Mouse (Mus musculus) stomach, embryonic 14.5 days (tissue): Measurements from ENCODE around the gene Ccr7. TPM values are rescaled to one million over a fixed set of nuclear protein-coding genes. Genes with fewer than 3 reads are reported as not detected.
A peak's percentile ranks its signal among the peaks of the same experiment; 100 is the strongest.

Experiments used
- ATAC-seq: fragments of 200-750 bp; cut with Nextera tagmentation; 2 replicates; pipeline ENCODE4 v1.8.0; 2017; ENCODE audit warnings: low read depth, moderate TSS enrichment; ENCODE audit not compliant: insufficient number of reproducible peaks, insufficient read depth, low FRiP score
- H3K27ac ChIP-seq: fragments of 300-500 bp; sonication (generic); 2 replicates; pipeline ENCODE4 v1.5.1; 2014; ENCODE audit warnings: mild to moderate bottlenecking, low read length, moderate library complexity, mixed read lengths
- H3K27me3 ChIP-seq: fragments of 300-500 bp; sonication (generic); 2 replicates; pipeline ENCODE4 v1.6.1; 2014; ENCODE audit warnings: low read length, control low read depth, mixed read lengths; ENCODE audit not compliant: control insufficient read depth, insufficient read depth
- H3K36me3 ChIP-seq: fragments of 300-500 bp; sonication (generic); 2 replicates; pipeline ENCODE4 v1.6.1; 2014; ENCODE audit warnings: mild to moderate bottlenecking, control low read depth, low read length, moderate library complexity, mixed read lengths; ENCODE audit not compliant: control insufficient read depth, insufficient read depth
- H3K4me1 ChIP-seq: fragments of 300-500 bp; sonication (generic); 2 replicates; pipeline ENCODE4 v1.6.1; 2014; ENCODE audit warnings: low read length, control low read depth, mixed read lengths; ENCODE audit not compliant: control insufficient read depth, insufficient read depth
- H3K4me2 ChIP-seq: fragments of 300-500 bp; sonication (generic); replicated peaks from 2 replicates; pipeline ENCODE4 v1.6.1; 2014; ENCODE audit warnings: low read depth, low read length, control low read depth
- H3K4me3 ChIP-seq: fragments of 300-500 bp; sonication (generic); 2 replicates; pipeline ENCODE4 v1.5.1; 2014; ENCODE audit warnings: low read depth, low read length, control low read depth
- H3K9ac ChIP-seq: fragments of 300-500 bp; sonication (generic); replicated peaks from 2 replicates; pipeline ENCODE4 v1.6.1; 2014; ENCODE audit warnings: low read depth, mild to moderate bottlenecking, control low read depth, low read length, moderate library complexity, mixed read lengths
- H3K9me3 ChIP-seq: fragments of 300-500 bp; sonication (generic); 2 replicates; pipeline ENCODE4 v1.6.1; 2016; ENCODE audit warnings: low read depth, low read length, control low read depth; ENCODE audit not compliant: control insufficient read depth
- whole genome bisulfite sequencing: fragments of 180-500 bp; shearing (Covaris S2); extraction: QIAGEN DNeasy Blood & Tissue Kit; methylation state at CpG from one replicate; pipeline ENCODE4 v1.1.7; 2014; 5-methylcytosine and 5-hydroxymethylcytosine counted together
- polyA plus RNA-seq: library from polyadenylated mRNA; unstranded; fragments of >200 nt; fragmentation: Nextera tagmentation; extraction: Ambion mirVana; gene quantifications from 2 replicates; pipeline ENCODE4 v1.2.1, GENCODE M21; 2014

Ccr7 gene
- polyA plus RNA-seq, 1 experiment from 2014 or later = 0.52 TPM

DNA sequence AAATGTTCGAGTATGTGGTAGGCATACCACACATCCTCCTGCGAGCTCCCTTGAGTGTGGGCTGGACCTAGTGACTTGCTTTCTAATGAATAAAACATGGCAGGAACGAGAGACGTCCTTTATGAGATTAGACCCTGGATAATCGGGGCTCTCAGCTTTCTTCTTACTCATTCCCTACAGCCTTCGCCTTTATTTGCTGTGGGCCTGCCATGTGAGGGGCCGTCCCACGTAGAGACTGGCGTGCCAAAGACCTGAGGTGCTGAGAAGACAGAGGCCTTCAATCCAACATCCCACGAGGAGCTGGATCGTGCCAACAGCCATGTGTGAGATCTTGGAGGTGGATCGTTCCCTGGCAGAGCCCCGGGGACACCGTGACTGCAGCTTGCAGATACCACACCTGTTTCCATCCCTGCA, 33.7 kb downstream of the Ccr7 start:
- ATAC-seq = no peak
- no peak overlapping the region for H3K4me3 ChIP-seq
- WGBS = 74% methylated on average over 14 of the region's 14 CpGs
- H3K4me2 ChIP-seq = no peak overlapping the region
- H3K27ac ChIP-seq = no peak overlapping the region
- no peak overlapping the region for H3K9ac ChIP-seq
- H3K36me3 ChIP-seq = no peaks in the 10 kb centered on the region
- peaks cover 6% of the 10 kb centered on the region; the same call in 1 of the 2 replicates for H3K4me1 ChIP-seq
- H3K9me3 ChIP-seq = no peaks in the 10 kb centered on the region
- no peaks in the 10 kb centered on the region for H3K27me3 ChIP-seq

DNA sequence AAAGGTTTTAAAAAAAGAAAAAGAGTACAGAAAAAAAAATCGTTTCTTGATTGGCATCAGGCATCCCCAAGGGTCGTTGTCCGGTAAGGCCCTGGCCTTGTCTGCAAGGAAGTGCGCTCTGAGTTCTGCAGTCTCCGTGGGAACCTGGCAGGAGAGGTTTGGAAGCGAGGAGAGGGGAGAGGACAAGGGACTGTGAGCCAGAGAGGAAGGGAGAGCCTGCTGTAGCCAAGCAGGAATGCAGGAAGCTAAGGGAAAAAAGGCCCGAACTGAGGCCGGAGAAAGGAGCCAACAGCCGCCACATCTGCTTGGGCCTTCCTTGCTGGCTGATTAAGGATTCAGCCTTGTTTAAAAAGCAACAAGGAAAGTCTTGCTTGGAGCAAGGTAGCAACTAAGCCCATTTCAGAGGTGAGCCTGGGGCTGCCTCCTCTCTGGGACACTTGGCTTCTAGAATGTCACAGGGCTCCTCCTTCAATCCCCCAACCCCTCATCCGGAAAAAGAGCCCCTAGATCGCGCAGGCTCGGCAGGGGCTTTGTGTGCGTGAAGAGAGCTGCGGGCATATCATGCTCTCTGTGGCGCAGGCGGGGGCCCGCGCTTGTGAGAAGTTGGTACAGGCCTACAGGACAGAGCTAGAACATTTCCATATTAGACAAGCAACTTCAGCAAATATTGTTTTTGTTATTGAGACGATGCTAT, 34.2 kb downstream of the Ccr7 start:
- Histone ChIP-seq H3K4me2 (no peak overlapping the region), H3K9ac (0 out of 2 replicates have a peak overlapping the region, but pooled peaks have one; percentile 11), H3K4me3 (no peak overlapping the region), H3K4me1 (0 out of 2 replicates have a peak, but pooled peaks cover 4% of the 10 kb centered on the region), H3K9me3 (no peaks in the 10 kb centered on the region), H3K36me3 (no peaks in the 10 kb centered on the region), H3K27me3 (no peaks in the 10 kb centered on the region), H3K27ac (peak overlapping the region; percentile 63; the same call in 1 of the 2 replicates)
- 57% methylated on average over 20 of the region's 20 CpGs for WGBS
- no peak for ATAC-seq

DNA sequence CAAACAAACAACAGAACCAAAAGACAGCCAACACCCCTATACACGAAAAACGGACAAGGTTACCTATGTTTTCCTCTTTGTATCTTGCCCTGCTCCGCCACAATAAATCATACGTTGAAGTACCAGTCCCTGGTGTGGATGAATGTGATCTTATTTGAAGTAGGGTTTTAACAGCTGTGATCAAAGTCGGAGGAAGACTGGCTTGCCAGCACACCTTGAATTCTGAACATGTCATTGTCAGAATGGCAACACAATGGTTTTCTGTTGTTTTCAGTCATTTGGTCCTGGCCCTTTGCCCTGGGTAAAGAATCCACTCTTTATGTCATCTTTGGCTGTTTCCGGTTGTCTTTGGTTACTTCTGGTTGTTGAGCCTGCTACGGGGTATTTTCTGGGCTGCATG, 35.9 kb downstream of the Ccr7 start:
- Histone ChIP-seq H3K9me3 (no peaks in the 10 kb centered on the region), H3K27me3 (no peaks in the 10 kb centered on the region), H3K36me3 (no peaks in the 10 kb centered on the region), H3K9ac (no peak overlapping the region), H3K4me1 (0 out of 2 replicates have a peak, but pooled peaks cover 4% of the 10 kb centered on the region), H3K4me3 (no peak overlapping the region), H3K4me2 (no peak overlapping the region), H3K27ac (no peak overlapping the region)
- ATAC-seq = no peak
- WGBS = 86% methylated on average over 7 of the region's 7 CpGs

DNA sequence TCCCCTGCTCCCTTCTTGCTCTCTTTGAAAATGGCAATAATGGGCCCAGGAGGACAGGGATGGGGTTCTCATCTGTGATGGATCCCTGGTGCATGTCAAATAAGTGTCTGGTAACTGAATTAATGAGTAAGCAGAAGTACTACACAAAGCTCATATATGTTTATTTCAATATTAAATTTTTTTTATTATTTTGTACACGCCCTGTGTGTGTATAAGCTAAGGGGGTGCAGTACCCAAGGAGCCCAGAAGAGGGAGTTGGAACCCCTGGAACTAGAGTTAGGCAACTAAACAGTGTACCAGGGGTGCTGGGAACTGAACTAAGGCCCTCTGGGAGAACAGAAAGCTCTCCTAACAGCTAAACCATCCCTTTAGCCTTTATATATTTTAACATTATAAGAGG, 36.5 kb downstream of the Ccr7 start:
- Histone ChIP-seq H3K36me3 (no peaks in the 10 kb centered on the region), H3K4me1 (0 out of 2 replicates have a peak, but pooled peaks cover 4% of the 10 kb centered on the region), H3K4me2 (no peak overlapping the region), H3K9ac (no peak overlapping the region), H3K4me3 (no peak overlapping the region), H3K27me3 (no peaks in the 10 kb centered on the region), H3K9me3 (no peaks in the 10 kb centered on the region), H3K27ac (no peak overlapping the region)
- WGBS = 92% methylated on average over 1 of the region's 1 CpGs
- no peak for ATAC-seq

DNA sequence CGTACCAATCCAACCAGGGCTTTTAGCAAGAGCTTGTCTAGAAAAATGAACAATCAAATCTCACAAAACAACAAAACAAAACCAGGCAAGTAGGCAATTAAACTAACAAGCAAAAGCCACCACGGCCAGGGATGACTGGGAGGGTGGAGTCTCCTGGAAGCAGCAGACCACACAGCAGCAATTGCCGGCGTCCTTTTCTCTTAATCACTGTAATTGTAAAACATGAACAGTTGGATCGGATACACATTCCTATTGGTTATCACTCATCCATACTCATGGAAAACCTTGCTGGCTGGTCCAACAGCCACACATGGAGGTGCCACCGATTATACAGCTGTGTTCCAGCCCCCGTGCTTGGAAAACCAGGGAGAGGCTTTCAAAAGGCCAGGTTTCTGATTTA, 37.0 kb downstream of the Ccr7 start:
- no peak overlapping the region for H3K9ac ChIP-seq
- no peaks in the 10 kb centered on the region for H3K36me3 ChIP-seq
- no peak overlapping the region for H3K27ac ChIP-seq
- H3K4me3 ChIP-seq = no peak overlapping the region
- H3K9me3 ChIP-seq = no peaks in the 10 kb centered on the region
- whole genome bisulfite sequencing = 82% methylated on average over 7 of the region's 7 CpGs
- H3K27me3 ChIP-seq = no peaks in the 10 kb centered on the region
- peaks cover 6% of the 10 kb centered on the region; the same call in 1 of the 2 replicates for H3K4me1 ChIP-seq
- no peak for ATAC-seq
- H3K4me2 ChIP-seq = no peak overlapping the region

DNA sequence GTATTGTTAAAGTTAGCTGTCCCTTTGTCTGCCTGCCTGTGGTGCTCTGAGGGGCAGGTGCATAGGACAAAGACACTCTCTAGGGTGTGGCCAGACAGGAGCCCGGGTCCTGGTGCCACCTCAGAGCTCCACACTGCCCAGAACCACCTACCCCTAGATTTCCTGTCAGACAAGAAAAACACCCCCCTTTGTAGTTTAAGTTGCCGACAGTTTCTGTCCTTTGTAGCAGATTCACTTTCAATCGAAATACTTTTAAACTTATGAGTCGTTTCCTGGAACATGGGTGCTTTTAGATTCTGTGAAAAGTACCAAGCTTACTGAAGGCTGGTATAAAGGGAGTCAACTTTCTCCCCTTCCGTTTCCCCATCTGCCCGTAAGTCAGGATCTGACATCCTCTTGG, 38.9 kb downstream of the Ccr7 start:
- H3K4me3 ChIP-seq = no peak overlapping the region
- no peak for ATAC-seq
- no peak overlapping the region for H3K4me2 ChIP-seq
- H3K36me3 ChIP-seq = no peaks in the 10 kb centered on the region
- H3K27ac ChIP-seq = peak overlapping the region; percentile 53; the same call in 1 of the 2 replicates
- 66% methylated on average over 6 of the region's 6 CpGs for WGBS
- H3K9me3 ChIP-seq = no peaks in the 10 kb centered on the region
- no peak overlapping the region for H3K9ac ChIP-seq
- peaks cover 11% of the 10 kb centered on the region; the same call in 1 of the 2 replicates for H3K4me1 ChIP-seq
- H3K27me3 ChIP-seq = no peaks in the 10 kb centered on the region

DNA sequence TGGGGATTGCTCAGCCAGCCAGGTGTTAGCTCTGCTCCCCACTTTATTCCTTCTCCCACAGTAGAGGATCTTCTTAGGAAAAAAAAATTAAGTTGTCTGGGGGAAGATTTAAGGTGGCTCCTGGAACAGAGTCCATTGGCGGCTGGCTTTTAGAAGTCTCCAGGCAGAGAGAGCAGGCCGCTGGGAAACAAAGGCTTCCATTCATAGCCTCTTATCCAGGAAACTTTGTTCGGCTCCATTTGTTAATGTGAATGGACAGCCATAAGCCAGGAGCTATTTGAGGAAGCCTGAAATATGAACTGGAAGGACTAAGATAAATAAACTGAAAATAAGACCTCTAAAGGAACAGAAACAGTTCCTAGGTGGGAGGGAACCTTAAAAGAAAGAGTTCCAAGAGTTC, 41.8 kb downstream of the Ccr7 start:
- Histone ChIP-seq H3K9ac (no peak overlapping the region), H3K4me1 (peaks cover 6% of the 10 kb centered on the region; the same call in 1 of the 2 replicates), H3K4me3 (no peak overlapping the region), H3K27me3 (no peaks in the 10 kb centered on the region), H3K36me3 (no peaks in the 10 kb centered on the region), H3K9me3 (no peaks in the 10 kb centered on the region), H3K4me2 (0 out of 2 replicates have a peak overlapping the region, but pooled peaks have one; percentile 3), H3K27ac (peak overlapping the region; percentile 87)
- WGBS = 5% methylated on average over 3 of the region's 3 CpGs
- ATAC-seq = peak; percentile 72

DNA sequence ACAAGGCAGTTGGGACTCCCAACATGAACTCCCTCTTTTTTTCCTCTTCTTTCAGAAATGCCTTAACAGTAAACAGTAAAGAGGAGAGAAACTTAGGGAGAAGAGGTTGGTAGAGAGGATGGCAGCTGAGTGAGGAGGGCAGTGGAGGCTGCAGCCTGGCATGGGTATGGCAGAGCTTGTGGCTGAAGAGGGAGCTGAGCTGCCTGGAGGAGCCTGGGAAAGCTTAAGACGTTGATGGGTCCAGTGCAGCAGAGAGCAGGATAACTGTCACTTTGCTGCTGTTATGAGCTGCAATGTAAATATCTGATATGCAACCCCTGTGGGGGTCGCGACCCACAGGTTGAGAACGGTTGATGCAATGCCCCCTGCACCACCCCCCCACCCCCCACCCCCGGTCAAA, 42.2 kb downstream of the Ccr7 start:
- no peak overlapping the region for H3K4me3 ChIP-seq
- H3K27me3 ChIP-seq = no peaks in the 10 kb centered on the region
- H3K4me2 ChIP-seq = 0 out of 2 replicates have a peak overlapping the region, but pooled peaks have one; percentile 3
- H3K4me1 ChIP-seq = peaks cover 6% of the 10 kb centered on the region; the same call in 1 of the 2 replicates
- WGBS = 14% methylated on average over 5 of the region's 5 CpGs
- no peaks in the 10 kb centered on the region for H3K9me3 ChIP-seq
- no peak overlapping the region for H3K9ac ChIP-seq
- peak overlapping the region; percentile 87 for H3K27ac ChIP-seq
- ATAC-seq = 0 out of 2 replicates have a peak, but pooled peaks have one; percentile 18
- no peaks in the 10 kb centered on the region for H3K36me3 ChIP-seq
